Mouse (Mus musculus) adrenal gland, adult 2 months (tissue): ENCODE measurements around the gene Gpbar1. TPM values are rescaled to one million over a fixed set of nuclear protein-coding genes. Genes with fewer than 3 reads are reported as not detected.

ENCODE experiments used
- DNase-seq: peaks from one replicate; pipeline ENCODE4 v3.0.0; 2021
- polyA plus RNA-seq: library from polyadenylated mRNA; depleted of rRNA; stranded (reverse); fragments of >200 nt; gene quantifications from 2 replicates; pipeline ENCODE4 v1.2.3, GENCODE M21; 2012
- total RNA-seq, 2 experiments: library from RNA; stranded (reverse); gene quantifications; 2 replicates each; pipeline ENCODE4 v1.2.3; 2021

The Gpbar1 gene
- total and polyA plus RNA-seq, 3 experiments = 0.43 TPM; not detected in 2

GRCm38 (mm10) chr1:74295456-74296171 lies 17.3 kb downstream of the Gpbar1 start:
- DNase-seq = peak; percentile 95

DNA sequence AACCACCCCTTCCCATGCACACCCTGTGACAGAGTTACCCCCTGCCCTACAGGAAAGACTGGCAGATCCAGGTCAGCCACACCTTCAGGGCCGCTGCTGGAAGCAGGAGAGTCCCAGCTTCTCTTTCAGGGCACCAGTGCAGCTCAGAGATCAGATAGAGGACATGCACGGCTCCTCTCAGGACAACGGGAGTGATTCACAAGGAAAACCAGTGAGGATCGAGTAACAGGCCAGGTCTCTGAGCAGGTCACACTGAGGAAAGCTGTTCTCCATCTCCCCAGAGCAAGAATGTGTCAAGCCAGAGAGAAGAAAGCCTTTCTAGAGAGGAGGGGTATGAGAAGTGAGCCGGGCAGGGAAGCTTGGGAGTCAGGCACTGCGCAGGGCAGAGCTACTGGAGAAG lies 18.1 kb downstream of the Gpbar1 start:
- peak; percentile 46 for DNase-seq

- peak; percentile 92 for DNase-seq
Measured at GRCm38 (mm10) chr1:74297269-74297668, 18.9 kb downstream of the Gpbar1 start.

GRCm38 (mm10) chr1:74298157-74298750 lies 19.9 kb downstream of the Gpbar1 start:
- DNase-seq = no peak

GRCm38 (mm10) chr1:74298996-74299395 lies 20.6 kb downstream of the Gpbar1 start:
- DNase-seq = peak; percentile 67

DNA sequence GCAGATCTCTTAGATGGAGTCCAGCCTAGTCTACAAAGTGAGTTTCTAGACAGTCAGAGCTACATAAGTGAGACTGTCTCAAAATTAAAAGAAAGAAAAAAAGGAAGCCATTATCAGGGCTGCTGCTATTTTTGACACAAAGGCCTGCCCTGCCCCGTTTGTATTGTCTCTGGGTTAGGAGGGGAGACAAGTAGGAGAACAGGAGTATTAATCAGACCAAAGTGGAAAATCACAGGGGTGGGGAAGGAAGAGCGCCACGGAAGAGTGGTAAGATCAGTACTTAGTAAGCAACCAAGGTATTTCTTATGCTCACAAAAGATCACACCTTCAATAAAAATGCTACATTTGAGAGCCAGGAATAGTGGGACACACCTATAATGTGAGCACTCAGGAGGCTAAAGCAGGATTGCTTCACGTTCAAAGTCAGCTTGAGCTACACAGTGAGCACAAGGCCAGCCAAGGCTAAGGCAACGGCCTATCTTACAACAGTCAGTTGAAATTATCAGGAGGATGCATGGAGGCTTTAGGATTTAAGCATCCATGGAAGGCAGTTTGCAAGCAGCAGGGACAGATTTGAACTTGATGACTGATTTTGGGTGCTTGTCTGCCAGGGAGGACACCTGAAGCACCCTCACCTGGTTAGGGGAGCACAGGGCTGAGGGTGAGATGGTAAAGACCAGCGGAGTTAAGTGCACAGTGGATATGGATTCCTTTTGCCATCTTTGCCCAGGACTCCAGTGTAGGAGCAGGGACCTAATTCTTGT lies 22.2 kb downstream of the Gpbar1 start:
- DNase-seq = no peak

- DNase-seq = no peak
Measured at GRCm38 (mm10) chr1:74302229-74302628, 23.9 kb downstream of the Gpbar1 start.

- no peak for DNase-seq
Measured at GRCm38 (mm10) chr1:74302835-74303234, 24.5 kb downstream of the Gpbar1 start.

DNA sequence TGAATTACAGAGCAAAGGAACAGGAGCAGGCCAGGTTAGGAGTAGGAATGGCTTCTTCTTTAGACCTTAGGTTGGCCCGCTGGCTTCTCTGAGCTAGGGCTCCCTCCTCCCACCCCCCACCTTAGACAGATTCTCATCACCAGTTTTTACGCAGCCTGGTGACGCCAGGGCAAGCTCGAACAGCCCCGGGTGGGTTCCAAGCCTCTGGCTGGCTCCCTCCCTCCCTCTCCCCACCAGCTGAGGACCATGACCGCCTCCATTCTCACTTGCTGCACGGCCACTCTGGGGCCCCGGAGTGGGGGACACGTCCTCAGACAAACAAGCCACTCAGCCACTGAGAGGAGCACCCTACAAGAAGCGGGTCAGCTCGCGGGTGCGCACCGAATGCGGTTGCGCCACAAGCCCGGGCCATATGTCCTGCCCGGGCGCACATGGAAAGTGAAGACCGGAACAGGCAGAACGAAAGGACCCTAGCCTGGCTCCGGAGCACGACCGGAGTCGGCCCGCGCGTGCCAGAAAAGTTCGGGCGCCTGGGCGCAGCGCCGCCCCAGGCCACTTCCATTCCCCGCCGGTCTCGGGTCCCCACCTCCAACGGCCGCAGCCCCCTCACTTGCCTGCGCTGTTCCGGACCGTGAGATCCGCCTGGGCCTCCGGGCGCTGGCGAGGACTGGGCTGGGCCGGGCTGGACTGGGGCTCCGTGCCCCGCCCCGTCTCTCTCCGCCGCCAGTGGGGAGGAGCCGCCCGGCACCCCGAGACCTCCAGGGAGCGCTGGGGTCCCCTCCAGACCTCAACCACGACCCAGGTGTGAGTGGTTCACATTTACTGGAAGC lies 25.4 kb downstream of the Gpbar1 start:
- DNase-seq = peak; percentile 92

DNA sequence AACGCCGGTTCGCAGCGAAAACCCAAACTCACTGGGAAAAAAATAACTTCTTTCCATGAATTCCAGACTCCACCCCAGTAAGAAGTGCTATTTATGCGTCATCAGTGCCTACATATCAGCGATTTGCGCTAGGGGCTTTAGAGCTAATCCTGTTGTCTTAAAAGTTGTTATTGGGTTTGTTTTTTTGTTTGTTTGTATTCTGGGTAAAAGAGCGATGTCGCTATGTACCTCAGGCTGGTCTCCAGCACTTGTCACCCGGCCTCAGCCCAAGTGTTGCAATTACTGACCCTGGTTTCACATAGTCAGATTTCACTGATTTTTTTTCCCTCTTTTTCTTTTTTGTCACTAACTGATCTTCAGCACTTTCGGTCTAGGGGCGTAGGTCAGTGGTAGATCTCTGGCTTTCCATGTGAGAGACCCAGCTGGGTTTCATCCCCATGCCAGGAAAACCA lies 26.0 kb downstream of the Gpbar1 start:
- DNase-seq = no peak

- DNase-seq = no peak
Measured at GRCm38 (mm10) chr1:74304946-74305345, 26.6 kb downstream of the Gpbar1 start.

DNA sequence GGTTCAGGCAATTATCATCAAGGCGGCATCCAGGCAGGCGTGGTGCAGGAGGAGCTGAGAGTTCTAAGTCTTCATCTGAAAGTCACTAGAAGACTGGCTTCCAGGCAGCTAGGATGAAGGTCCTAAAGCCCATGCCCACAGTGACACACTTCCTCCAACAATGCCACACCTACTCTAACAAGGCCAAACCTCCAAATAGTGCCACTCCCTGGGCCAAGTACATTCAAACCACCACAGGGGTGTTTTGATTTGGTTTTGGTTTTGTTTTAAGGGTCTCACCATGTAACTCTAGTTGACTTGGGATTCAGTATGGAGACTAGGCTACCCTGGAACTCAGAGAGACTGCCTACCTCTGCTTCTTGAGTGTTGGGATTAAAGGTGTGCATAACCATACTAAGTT lies 27.2 kb downstream of the Gpbar1 start, which contains the start of gene Tmbim1:
Tmbim1 (minus strand) TSS at position 101 of the 400 bp plus-strand sequence.
- DNase-seq = no peak

GRCm38 (mm10) chr1:74307146-74307545 lies 28.8 kb downstream of the Gpbar1 start:
- no peak for DNase-seq

DNA sequence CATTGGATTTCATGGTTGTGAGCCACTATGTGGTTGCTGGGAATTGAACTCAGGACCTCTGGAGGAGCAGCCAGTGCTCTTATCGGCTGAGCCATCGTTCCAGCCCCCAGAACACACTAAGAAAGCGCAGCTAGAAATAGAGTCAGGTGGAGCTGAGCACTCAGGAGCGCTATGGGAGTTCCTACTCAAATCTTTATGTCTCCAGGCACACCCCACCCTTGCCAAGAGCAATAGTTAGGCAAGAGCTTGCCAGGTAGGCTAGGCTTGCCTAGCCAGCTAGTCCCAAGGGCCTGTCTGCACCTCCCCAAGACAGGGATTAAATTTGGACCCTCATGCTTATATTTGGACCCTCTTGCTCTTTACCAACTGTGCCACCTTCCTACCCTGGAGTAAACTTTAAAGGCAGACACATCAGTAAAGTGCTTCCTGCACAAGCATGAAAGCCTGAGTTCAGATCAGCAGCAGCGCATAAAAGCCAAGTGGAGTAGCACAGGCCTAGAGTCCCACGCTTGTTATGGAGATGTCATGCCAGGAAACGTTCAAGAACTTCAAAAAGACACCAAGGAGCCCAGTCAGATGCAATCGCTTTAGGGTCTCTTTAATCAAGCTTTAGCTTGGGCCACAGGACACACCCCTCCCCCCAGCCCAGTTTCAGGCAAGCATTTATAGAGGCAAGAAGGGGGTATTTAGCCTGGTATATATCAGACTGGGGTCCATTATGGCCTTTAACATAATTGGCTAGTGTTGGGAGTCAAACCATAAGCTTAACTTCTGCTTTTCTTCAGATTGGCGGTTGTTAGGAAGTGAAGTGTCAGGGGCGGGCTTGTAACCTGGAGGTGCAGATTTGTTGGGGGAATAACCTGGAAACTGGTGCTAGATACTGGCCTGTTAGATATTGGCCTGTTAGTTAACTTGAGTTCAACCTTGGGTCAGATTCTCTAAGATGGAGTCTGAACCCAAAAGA lies 29.9 kb downstream of the Gpbar1 start:
- no peak for DNase-seq

GRCm38 (mm10) chr1:74309767-74310166 lies 31.4 kb downstream of the Gpbar1 start:
- no peak for DNase-seq

DNA sequence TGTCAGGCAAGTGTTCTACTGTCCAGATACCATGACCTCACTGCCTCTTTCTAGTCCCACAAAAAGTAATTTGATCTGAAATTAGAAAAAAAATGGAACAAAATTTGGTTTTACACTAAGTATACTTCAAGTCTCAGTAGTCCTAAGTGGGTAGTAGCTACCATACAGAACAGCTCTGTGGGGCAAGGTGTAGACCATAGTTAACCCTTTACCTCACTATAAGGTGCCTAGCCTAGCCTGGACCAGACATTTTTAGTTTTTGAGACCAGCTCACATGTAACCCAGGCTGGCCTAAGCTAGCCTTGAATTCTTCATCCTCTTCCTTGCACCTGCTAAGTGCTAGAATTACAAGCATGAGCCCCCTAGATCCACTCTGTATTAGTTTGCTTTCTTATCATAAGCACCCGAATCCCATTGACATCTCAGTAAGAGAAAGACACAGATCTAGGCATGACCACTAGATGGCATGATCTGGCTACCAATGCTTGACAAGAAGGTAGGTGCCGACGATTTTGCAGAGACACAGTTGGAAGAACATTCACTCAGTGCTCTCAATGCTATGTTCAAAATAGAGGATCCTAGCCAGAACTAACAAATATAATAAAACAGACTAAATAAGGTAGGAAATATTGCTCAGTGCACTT lies 34.8 kb downstream of the Gpbar1 start:
- peak; percentile 68 for DNase-seq

- DNase-seq = no peak
Measured at GRCm38 (mm10) chr1:74314796-74315195, 36.4 kb downstream of the Gpbar1 start.

GRCm38 (mm10) chr1:74316114-74316827 lies 37.9 kb downstream of the Gpbar1 start:
- no peak for DNase-seq

DNA sequence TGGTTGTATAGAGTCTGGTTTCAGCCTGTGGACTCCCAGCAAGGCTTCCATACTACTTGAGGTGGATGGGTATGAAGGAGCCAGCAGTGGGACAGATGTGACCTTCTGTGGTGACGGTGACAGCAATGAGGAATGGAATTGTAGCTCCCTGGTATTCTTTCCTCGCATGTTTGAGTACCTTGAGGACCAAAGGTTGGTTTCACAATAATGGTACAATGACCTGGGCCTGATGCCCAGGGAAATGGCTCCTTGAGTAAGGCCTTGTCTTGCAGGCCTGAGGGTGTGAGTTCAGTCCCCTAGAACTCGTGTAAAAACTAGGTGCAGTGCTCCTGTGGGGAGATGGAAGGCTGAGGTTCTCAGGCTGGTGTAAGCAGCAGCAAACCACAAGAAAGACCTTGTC lies 40.4 kb downstream of the Gpbar1 start:
- no peak for DNase-seq

- DNase-seq = no peak
Measured at GRCm38 (mm10) chr1:74321396-74321795, 43.0 kb downstream of the Gpbar1 start.
